Mouse (Mus musculus) ES-E14 (cell line): ENCODE measurements at regions not wholly inside any gene's neighbourhood (a gene's known extent, or its start where the extent isn't known, plus 50 kb on each side); places are given as distances from the start of the nearest gene placed in this dataset.

Experiments used
- DNase-seq: peaks from one replicate; pipeline ENCODE4 v3.0.0-alpha.2; 2013; ENCODE audit warnings: low read depth, low spot score
- H3K27ac ChIP-seq: 2 replicates; pipeline ENCODE4 v1.5.1; 2012; ENCODE audit warnings: low read depth, mild to moderate bottlenecking, low read length, moderate library complexity, mixed read lengths; ENCODE audit not compliant: poor library complexity, insufficient read depth, severe bottlenecking
- H3K36me3 ChIP-seq: 2 replicates; pipeline ENCODE4 v1.6.1; 2012; ENCODE audit warnings: mild to moderate bottlenecking, low read length, moderate library complexity, mixed read lengths; ENCODE audit not compliant: control insufficient read depth, poor library complexity, insufficient read depth, severe bottlenecking
- H3K4me1 ChIP-seq, 2 experiments: fragments of 150-350 bp in 1 of 2; sonication (generic) in 1 of 2; 2 replicates each; pipeline ENCODE4 v1.6.1; 2012; ENCODE audit warnings: low read length in 2 of 2, mild to moderate bottlenecking in 1 of 2, mixed read lengths in 1 of 2; ENCODE audit not compliant: control insufficient read depth in 2 of 2, insufficient read depth in 2 of 2, poor library complexity in 1 of 2
- H3K4me3 ChIP-seq, 2 experiments: fragments of 150-350 bp in 1 of 2; sonication (generic) in 1 of 2; 2 replicates each; pipeline ENCODE4 v1.5.1; 2012; ENCODE audit warnings: low read length in 2 of 2, low read depth in 1 of 2, mild to moderate bottlenecking in 1 of 2, mixed read lengths in 1 of 2; ENCODE audit not compliant: insufficient read depth in 1 of 2, poor library complexity in 1 of 2, severe bottlenecking in 1 of 2
- H3K9ac ChIP-seq: 2 replicates; pipeline ENCODE4 v1.6.1; 2012; ENCODE audit warnings: low read depth, mild to moderate bottlenecking, low read length, mixed read lengths; ENCODE audit not compliant: poor library complexity, insufficient read depth, severe bottlenecking
- H3K9me3 ChIP-seq: fragments of 150-350 bp; sonication (generic); 2 replicates; pipeline ENCODE4 v1.6.1; 2012; ENCODE audit warnings: low read depth, mild to moderate bottlenecking, low read length; ENCODE audit not compliant: control insufficient read depth, insufficient read depth
- CHD2 ChIP-seq: IDR thresholded peaks from 2 replicates; pipeline ENCODE4 v1.6.1; 2014; ENCODE audit warnings: mild to moderate bottlenecking, low read depth, low read length, inconsistent platforms
- HCFC1 ChIP-seq: IDR thresholded peaks from 2 replicates; pipeline ENCODE4 v1.6.1; 2012; ENCODE audit warnings: low read length, inconsistent platforms, borderline replicate concordance; ENCODE audit not compliant: insufficient read depth
- MAFK ChIP-seq: IDR thresholded peaks from 2 replicates; pipeline ENCODE4 v1.6.1; 2014; ENCODE audit warnings: mild to moderate bottlenecking, low read depth, low read length, inconsistent platforms; ENCODE audit not compliant: insufficient read depth
- ZC3H11A ChIP-seq: IDR thresholded peaks from 2 replicates; pipeline ENCODE4 v1.6.1; 2012; ENCODE audit warnings: low read depth, mild to moderate bottlenecking, inconsistent platforms, low read length, borderline replicate concordance
- ZNF384 ChIP-seq: IDR thresholded peaks from 2 replicates; pipeline ENCODE4 v1.6.1; 2012; ENCODE audit warnings: low read depth, low read length, inconsistent platforms
- in situ Hi-C, 2 experiments: fragments of 600-800 bp; cut with MboI; formaldehyde crosslinking; loops; one replicate each; pipeline ENCODE4 v1.15.1; 2025; ENCODE audit warnings: low sequenced_read_pairs in 2 of 2, inconsistent platforms in 1 of 2; ENCODE audit not compliant: unreplicated experiment in 2 of 2

DNA sequence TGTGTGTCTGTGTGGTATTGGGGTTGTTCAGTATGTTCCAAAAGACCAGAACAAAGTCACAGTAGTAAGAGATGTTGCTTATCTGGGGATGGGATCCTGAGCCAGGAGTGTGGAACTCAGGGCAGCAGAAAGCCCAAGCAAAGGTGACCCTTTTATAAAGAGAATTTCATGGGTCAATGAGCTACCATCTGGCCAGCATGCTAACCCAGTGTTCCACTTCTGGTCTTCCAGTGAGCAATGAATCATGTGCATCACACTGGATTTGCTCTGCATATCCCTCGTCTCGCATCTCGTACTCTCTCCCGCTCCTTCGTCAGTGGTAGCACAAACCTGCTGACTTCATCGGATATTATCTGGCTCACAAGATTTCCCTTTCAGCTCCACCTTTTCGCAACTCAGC, 791.9 kb downstream of the Poteg start:
- no peaks in the 10 kb centered on the region for H3K9me3 ChIP-seq
- no peak overlapping the region for H3K4me3 ChIP-seq
- DNase-seq = no peak
- no peaks in the 10 kb centered on the region for H3K36me3 ChIP-seq
- in situ Hi-C loops = no loop called here
- H3K4me1 ChIP-seq = no peaks in the 10 kb centered on the region
- no peak overlapping the region for H3K9ac ChIP-seq
- no peak overlapping the region for H3K27ac ChIP-seq
- no peak for TF ChIP-seq HCFC1
- no peak for TF ChIP-seq ZNF384
- TF ChIP-seq ZC3H11A = no peak
- TF ChIP-seq MAFK = no peak
- no peak for TF ChIP-seq CHD2

DNA sequence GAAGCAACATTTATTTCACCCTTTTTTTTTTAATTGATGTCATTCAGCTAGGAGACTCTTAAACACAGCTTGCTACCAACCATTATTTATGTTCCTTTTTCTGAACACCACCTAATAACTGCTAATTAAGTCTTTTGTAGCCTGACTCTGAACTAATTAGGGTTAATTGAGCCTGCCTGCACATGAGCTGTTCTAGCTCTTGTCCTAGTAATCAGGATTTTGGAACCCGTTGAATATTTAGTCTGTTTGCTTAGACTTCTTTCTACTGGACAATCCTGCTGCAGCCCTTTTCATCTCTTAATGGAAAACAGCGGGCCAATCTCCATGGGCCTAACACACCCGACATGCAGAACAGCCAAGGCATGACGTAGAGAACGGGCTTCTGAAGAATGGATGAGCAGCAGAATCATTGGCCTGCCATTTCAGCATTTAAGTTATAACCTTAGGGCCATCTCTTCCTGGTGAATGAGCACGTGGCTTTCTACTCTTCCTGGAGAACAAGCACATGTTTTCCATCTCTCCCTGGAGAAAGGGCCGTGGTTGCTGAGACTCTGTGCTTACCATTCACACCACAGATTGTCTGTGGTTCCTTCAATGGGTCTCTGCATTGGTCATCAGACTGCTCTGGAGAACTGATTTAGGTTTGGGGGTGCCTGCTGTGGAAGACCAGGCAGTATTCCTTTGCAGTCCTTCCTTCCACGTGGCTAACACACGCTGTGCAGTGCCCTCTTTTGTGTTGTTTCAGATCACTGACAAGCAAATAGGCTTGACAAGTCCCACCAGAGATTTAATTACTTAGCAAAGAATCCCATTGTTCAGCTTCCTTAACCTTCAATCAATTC, 805.1 kb downstream of the Poteg start:
- Histone ChIP-seq H3K4me3 (no peak overlapping the region), H3K4me1 (no peaks in the 10 kb centered on the region), H3K27ac (no peak overlapping the region), H3K9me3 (no peaks in the 10 kb centered on the region), H3K9ac (no peak overlapping the region), H3K36me3 (no peaks in the 10 kb centered on the region)
- in situ Hi-C loops = no loop called here
- TF ChIP-seq CHD2 (no peak), ZC3H11A (no peak), HCFC1 (no peak), ZNF384 (no peak), MAFK (no peak)
- no peak for DNase-seq

DNA sequence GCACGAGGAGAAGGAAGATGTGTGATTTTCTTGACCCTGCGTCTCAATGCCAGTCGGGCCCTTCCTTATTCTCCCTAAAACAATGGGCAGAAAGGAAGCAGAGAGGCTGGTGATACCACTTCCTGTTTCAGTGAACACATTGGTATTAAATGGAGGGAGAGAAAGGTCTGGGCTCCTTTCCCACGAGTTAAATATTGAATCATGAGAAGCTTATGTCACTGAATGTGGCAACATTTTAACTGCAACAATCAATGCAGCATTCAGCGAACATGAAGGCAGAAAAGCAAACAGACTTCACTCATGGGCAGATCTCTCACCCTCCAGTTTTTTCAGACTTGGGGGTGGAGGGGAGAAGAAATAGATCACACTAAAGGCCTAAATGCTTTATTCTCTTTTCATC, 819.8 kb downstream of the Poteg start:
- in situ Hi-C loops = no loop called here
- no peak overlapping the region for H3K9ac ChIP-seq
- TF ChIP-seq ZC3H11A (no peak), ZNF384 (no peak), CHD2 (no peak), HCFC1 (no peak), MAFK (no peak)

DNA sequence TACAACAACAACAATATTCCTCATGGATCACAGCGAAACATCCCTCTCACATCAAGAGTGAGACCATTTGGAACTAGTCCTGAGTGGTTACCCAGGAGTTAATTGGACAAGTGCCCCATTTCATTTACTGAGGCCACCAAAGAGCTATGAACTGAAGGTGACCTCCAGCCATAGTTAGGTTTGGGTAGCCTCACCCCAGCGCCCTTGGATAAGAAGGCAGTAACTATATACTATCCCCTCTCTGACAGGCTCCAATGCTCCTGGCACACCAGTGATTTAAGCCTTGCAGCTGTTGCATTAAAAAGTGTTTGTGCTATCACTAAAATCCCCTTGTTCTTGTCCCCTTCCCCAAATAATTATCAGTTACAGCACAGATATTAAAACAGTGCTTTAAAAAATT, 836.8 kb downstream of the Poteg start:
- H3K4me3 ChIP-seq = no peak overlapping the region
- H3K9ac ChIP-seq = no peak overlapping the region
- H3K4me1 ChIP-seq = no peaks in the 10 kb centered on the region
- H3K9me3 ChIP-seq = no peaks in the 10 kb centered on the region
- no peak overlapping the region for H3K27ac ChIP-seq
- in situ Hi-C loops = no loop called here
- TF ChIP-seq ZNF384 = no peak
- no peak for TF ChIP-seq ZC3H11A
- TF ChIP-seq HCFC1 = no peak
- TF ChIP-seq MAFK = no peak
- no peak for DNase-seq
- H3K36me3 ChIP-seq = no peaks in the 10 kb centered on the region

More for the DNA sequence above, 819.8 kb downstream of the Poteg start:
- no peak overlapping the region for H3K4me3 ChIP-seq
- H3K36me3 ChIP-seq = no peaks in the 10 kb centered on the region
- H3K4me1 ChIP-seq = no peaks in the 10 kb centered on the region
- H3K9me3 ChIP-seq = no peaks in the 10 kb centered on the region
- H3K27ac ChIP-seq = no peak overlapping the region
- no peak for DNase-seq
